Mouse (Mus musculus): Measurements from ENCODE around the gene Aqp11.

DNA sequence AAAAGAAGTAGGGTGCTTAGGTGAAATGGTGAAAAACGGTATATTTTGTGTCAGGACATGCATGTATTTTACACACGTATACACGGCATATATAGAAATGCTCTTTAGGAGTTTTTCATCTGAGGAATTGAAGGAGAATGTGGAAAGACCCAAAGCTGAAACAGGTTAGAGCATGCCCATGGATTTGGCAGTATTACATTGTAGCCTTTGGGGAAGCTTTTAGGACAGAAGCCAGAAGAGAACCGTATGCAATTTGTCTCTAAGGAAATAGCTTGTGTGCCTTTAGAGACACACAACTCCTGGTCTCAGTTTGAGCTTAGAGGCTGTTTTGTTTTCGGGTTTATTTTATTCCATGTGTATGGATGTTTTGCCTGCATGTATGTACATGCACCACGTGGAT is 37.0 kb downstream of the Aqp11 start:
- TF ChIP-seq CTCF (IDR thresholded peaks at IDR 0.05; ENCODE audit: insufficient read depth, low read length): no peak
- TF ChIP-seq POLR2A (IDR thresholded peaks at IDR 0.05; ENCODE audit: borderline replicate concordance, extremely low read depth, low read depth, low read length): no peak

All from lung, adult 2 months (tissue).